Mouse (Mus musculus) CH12.LX (cell line): Measurements from ENCODE around the gene Dhx8. TPM values are rescaled to one million over a fixed set of nuclear protein-coding genes. Genes with fewer than 3 reads are reported as not detected.

Experiments
- DNase-seq: peaks from one replicate; pipeline ENCODE4 v3.0.0-alpha.2; 2013; ENCODE audit errors: extremely low read depth
- H3K27ac ChIP-seq: 2 replicates; pipeline ENCODE4 v1.5.1; 2012; ENCODE audit warnings: low read depth, mild to moderate bottlenecking, control low read depth, moderate library complexity; ENCODE audit not compliant: insufficient read depth
- H3K27me3 ChIP-seq: replicated peaks from 2 replicates; pipeline ENCODE3; 2012; ENCODE audit warnings: inconsistent platforms
- H3K36me3 ChIP-seq, 2 experiments: replicated peaks in 1 of 2; 2 replicates each; pipeline versions ENCODE3 to v1.6.1; 2012; ENCODE audit warnings: inconsistent platforms in 1 of 2, low read length in 1 of 2, mild to moderate bottlenecking in 1 of 2, mixed read lengths in 1 of 2, moderate library complexity in 1 of 2; ENCODE audit not compliant: control insufficient read depth in 1 of 2, insufficient read depth in 1 of 2
- H3K4me1 ChIP-seq, 2 experiments: 2 replicates each; pipeline ENCODE4 v1.6.1; 2012; ENCODE audit warnings: inconsistent platforms in 1 of 2, moderate library complexity in 1 of 2; ENCODE audit not compliant: insufficient read depth in 2 of 2, control insufficient read depth in 1 of 2
- H3K4me2 ChIP-seq: 2 replicates; pipeline ENCODE4 v1.6.1; 2012; ENCODE audit warnings: low read depth, mild to moderate bottlenecking, control low read depth; ENCODE audit not compliant: poor library complexity, insufficient read depth, severe bottlenecking
- H3K4me3 ChIP-seq, 3 experiments: fragments of 150-350 bp in 1 of 3; sonication (generic) in 1 of 3; replicated peaks in 1 of 3; 2 replicates each; pipeline versions ENCODE3 to v1.5.1; 2011 to 2012; ENCODE audit warnings: low read depth in 2 of 3, low read length in 2 of 3, mild to moderate bottlenecking in 2 of 3, moderate library complexity in 2 of 3, control low read depth in 1 of 3, improper control_type of control experiment in 1 of 3, inconsistent platforms in 1 of 3, mixed read lengths in 1 of 3; ENCODE audit not compliant: poor library complexity in 1 of 3
- H3K79me2 ChIP-seq: replicated peaks from 2 replicates; pipeline ENCODE4 v1.6.1; 2012; ENCODE audit warnings: mild to moderate bottlenecking, moderate library complexity; ENCODE audit not compliant: control insufficient read depth, poor library complexity, insufficient read depth, severe bottlenecking; ENCODE audit errors: extremely low read depth
- H3K9ac ChIP-seq: 2 replicates; pipeline ENCODE4 v1.6.1; 2012; ENCODE audit warnings: low read depth, mild to moderate bottlenecking, control low read depth, moderate library complexity; ENCODE audit not compliant: insufficient read depth
- H3K9me3 ChIP-seq: replicated peaks from 2 replicates; pipeline ENCODE3; 2012; ENCODE audit warnings: low read length, inconsistent platforms, mixed read lengths
- BHLHE40 ChIP-seq: IDR thresholded peaks from 2 replicates; pipeline ENCODE4 v1.6.1; 2011; ENCODE audit warnings: mild to moderate bottlenecking, low read depth, low read length, improper control_type of control experiment
- CHD1 ChIP-seq: IDR thresholded peaks from 2 replicates; pipeline ENCODE4 v1.6.1; 2012; ENCODE audit warnings: low read depth, low read length, improper control_type of control experiment, inconsistent platforms
- CHD2 ChIP-seq: IDR thresholded peaks from 2 replicates; pipeline ENCODE4 v1.6.1; 2011; ENCODE audit warnings: low read length, improper control_type of control experiment
- CTCF ChIP-seq, 2 experiments: IDR thresholded peaks in 1 of 2; conservative IDR thresholded peaks in 1 of 2; 2 replicates each; pipeline ENCODE4 v1.5.1; 2011 to 2012; ENCODE audit warnings: low read depth in 2 of 2, low read length in 2 of 2, improper control_type of control experiment in 1 of 2, inconsistent platforms in 1 of 2, mild to moderate bottlenecking in 1 of 2, moderate library complexity in 1 of 2
- ELF1 ChIP-seq: IDR thresholded peaks from 2 replicates; pipeline ENCODE4 v1.6.1; 2014; ENCODE audit warnings: low read depth, mild to moderate bottlenecking, inconsistent platforms, low read length, improper control_type of control experiment
- EP300 ChIP-seq: IDR thresholded peaks from 2 replicates; pipeline ENCODE4 v1.6.1; 2011; ENCODE audit warnings: low read length, improper control_type of control experiment
- ETS1 ChIP-seq: conservative IDR thresholded peaks from 2 replicates; pipeline ENCODE4 v1.6.1; 2012; ENCODE audit warnings: low read depth, mild to moderate bottlenecking, inconsistent platforms, low read length, improper control_type of control experiment, moderate library complexity
- GABPA ChIP-seq: IDR thresholded peaks from 2 replicates; pipeline ENCODE4 v1.6.1; 2012; ENCODE audit warnings: low read depth, low read length, improper control_type of control experiment, inconsistent platforms; ENCODE audit not compliant: insufficient replicate concordance
- HCFC1 ChIP-seq: IDR thresholded peaks from 2 replicates; pipeline ENCODE4 v1.6.1; 2012; ENCODE audit warnings: low read depth, mild to moderate bottlenecking, inconsistent platforms, low read length, improper control_type of control experiment
- IRF4 ChIP-seq: IDR thresholded peaks from 2 replicates; pipeline ENCODE4 v1.6.1; 2014; ENCODE audit warnings: low read depth, mild to moderate bottlenecking, inconsistent platforms, low read length, improper control_type of control experiment
- JUND ChIP-seq: conservative IDR thresholded peaks from 2 replicates; pipeline ENCODE4 v1.6.1; 2011; ENCODE audit warnings: low read depth, low read length, improper control_type of control experiment
- MAFK ChIP-seq: IDR thresholded peaks from 2 replicates; pipeline ENCODE4 v1.6.1; 2011; ENCODE audit warnings: low read length, improper control_type of control experiment; ENCODE audit not compliant: insufficient replicate concordance
- MAX ChIP-seq: IDR thresholded peaks from 2 replicates; pipeline ENCODE4 v1.6.1; 2011; ENCODE audit warnings: low read length, improper control_type of control experiment
- MEF2A ChIP-seq: IDR thresholded peaks from 2 replicates; pipeline ENCODE4 v1.6.1; 2014; ENCODE audit warnings: low read depth, mild to moderate bottlenecking, inconsistent platforms, low read length, improper control_type of control experiment, borderline replicate concordance
- NELFE ChIP-seq: IDR thresholded peaks from 2 replicates; pipeline ENCODE4 v1.6.1; 2011; ENCODE audit warnings: low read depth, low read length, improper control_type of control experiment
- POLR2A ChIP-seq: IDR thresholded peaks from 2 replicates; pipeline ENCODE4 v1.6.1; 2011; ENCODE audit warnings: low read depth, mild to moderate bottlenecking, improper control_type of control experiment, low read length
- SMC3 ChIP-seq: IDR thresholded peaks from 2 replicates; pipeline ENCODE4 v1.6.1; 2011; ENCODE audit warnings: low read depth, low read length, improper control_type of control experiment
- USF1 ChIP-seq: IDR thresholded peaks from 2 replicates; pipeline ENCODE4 v1.6.1; 2014; ENCODE audit warnings: low read depth, mild to moderate bottlenecking, inconsistent platforms, low read length, improper control_type of control experiment
- ZKSCAN1 ChIP-seq: IDR thresholded peaks from 2 replicates; pipeline ENCODE4 v1.6.1; 2012; ENCODE audit warnings: low read depth, inconsistent platforms, low read length, improper control_type of control experiment, borderline replicate concordance
- ZMIZ1 ChIP-seq: IDR thresholded peaks from 2 replicates; pipeline ENCODE4 v1.6.1; 2012; ENCODE audit warnings: low read depth, mild to moderate bottlenecking, inconsistent platforms, low read length, improper control_type of control experiment
- ZNF384 ChIP-seq: IDR thresholded peaks from 2 replicates; pipeline ENCODE4 v1.6.1; 2012; ENCODE audit warnings: low read depth, low read length, improper control_type of control experiment, inconsistent platforms
- dilution Hi-C: fragments of 300-500 bp; cut with MboI; formaldehyde crosslinking; loops from 2 replicates; pipeline ENCODE4 v1.14.3; 2020; ENCODE audit warnings: low sequenced_read_pairs; ENCODE audit not compliant: extremely low pct_unique_long_range_greater_than_20kb, extremely low pct_ligation_motif_present
- in situ Hi-C: fragments of 300-500 bp; cut with MboI; formaldehyde crosslinking; loops from 3 replicates; pipeline ENCODE4 v1.14.3; 2019; ENCODE audit warnings: low sequenced_read_pairs, low pct_ligation_motif_present, low pct_unique_long_range_greater_than_20kb, mixed read lengths
- polyA plus RNA-seq: library from polyadenylated mRNA; unstranded; fragments of >175 nt; gene quantifications from 2 replicates; pipeline ENCODE4 v1.2.1, GENCODE M21; 2012; ENCODE audit warnings: low read depth; ENCODE audit not compliant: insufficient read length
- total RNA-seq, 2 experiments: library from RNA; depleted of rRNA; stranded (reverse); fragments of 300-350 nt in 1 of 2; fragments of >200 nt in 1 of 2; gene quantifications; 2 replicates each; pipeline ENCODE4 v1.2.3; 2012 to 2014

Gene Dhx8
- total and polyA plus RNA-seq, 3 experiments: 24.3 to 61.7 (median 33.4) TPM

DNA sequence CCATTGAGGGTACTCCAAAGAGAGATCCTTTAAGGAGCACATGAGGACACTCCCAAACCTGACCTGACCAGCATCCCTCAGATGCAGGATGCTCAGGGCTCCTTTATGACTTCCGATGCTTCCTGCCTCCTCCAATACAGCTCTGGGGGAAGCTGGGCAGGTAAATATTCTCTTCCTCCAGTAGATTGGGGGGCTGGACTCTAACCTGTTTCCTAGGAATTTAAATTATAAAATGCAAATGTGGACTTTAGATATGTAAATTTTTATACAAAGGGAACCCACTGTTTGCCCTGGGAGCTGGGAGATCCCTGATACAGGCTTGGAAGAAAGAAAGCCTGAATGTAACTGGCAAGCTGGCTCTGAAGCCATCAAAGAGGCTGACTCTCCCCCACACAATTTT, 54.7 kb downstream of the Dhx8 start:
- Histone ChIP-seq H3K27ac (no peak overlapping the region), H3K79me2 (no peaks in the 10 kb centered on the region), H3K4me2 (no peak overlapping the region), H3K4me3 (no peak overlapping the region), H3K9ac (no peak overlapping the region), H3K9me3 (no peaks in the 10 kb centered on the region), H3K36me3 (no peaks in the 10 kb centered on the region), H3K27me3 (peaks cover 65% of the 10 kb centered on the region), H3K4me1 (peaks cover 4 to 21% of the 10 kb centered on the region in 2 experiments; a peak in 2 of 4 replicates)
- dilution Hi-C loops (no loop called here), in situ Hi-C loops (no loop called here)
- DNase-seq: no peak
- no peak for TF ChIP-seq NELFE
- no peak for TF ChIP-seq MAX
- no peak for TF ChIP-seq USF1
- no peak for TF ChIP-seq ELF1
- no peak for TF ChIP-seq ZMIZ1
- no peak for TF ChIP-seq SMC3
- TF ChIP-seq GABPA: no peak
- no peak for TF ChIP-seq JUND
- TF ChIP-seq IRF4: no peak
- no peak for TF ChIP-seq ZNF384
- no peak for TF ChIP-seq POLR2A
- no peak for TF ChIP-seq MEF2A
- TF ChIP-seq ETS1: no peak
- no peak for TF ChIP-seq MAFK
- TF ChIP-seq, all 38 proteins: peak for 0

DNA sequence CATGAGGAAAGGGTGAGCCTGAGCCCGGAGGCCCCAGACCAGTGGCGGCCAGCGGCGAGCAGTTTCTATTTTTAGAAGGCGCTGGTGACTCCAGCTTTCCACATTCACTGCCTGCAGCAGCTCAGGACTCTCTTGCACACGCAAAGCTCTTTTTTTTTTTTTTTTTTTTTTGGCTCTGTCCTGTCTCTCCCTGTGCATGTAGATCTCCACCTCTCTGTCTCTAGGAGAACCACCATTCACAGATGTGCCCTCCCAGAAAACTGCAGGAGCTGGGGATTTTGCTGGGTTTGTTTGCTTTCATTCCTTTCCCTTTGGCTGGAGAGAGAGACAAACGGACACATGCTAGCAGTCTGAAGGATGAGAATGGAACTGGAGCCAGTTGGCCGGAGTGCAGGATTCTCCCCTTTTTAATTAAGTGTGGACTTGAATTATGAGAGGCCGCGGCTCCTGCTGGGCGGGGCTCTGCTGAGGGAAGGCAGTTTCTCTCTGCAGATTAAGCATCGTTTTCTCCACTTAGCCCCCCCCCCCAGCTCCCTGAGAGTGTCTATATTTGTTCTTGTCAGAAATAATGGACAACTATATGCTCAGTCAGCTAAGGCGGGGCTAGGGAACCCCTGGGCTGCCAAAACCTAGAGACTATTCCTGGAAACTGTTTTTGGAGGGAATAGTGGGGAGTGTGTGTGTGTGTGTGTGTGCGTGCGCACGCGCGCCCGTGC, 58.2 kb downstream of the Dhx8 start:
- TF ChIP-seq HCFC1: no peak
- peak; percentile 90 for TF ChIP-seq MEF2A
- no peak for TF ChIP-seq CHD2
- no peak for TF ChIP-seq POLR2A
- TF ChIP-seq ZNF384: peak; percentile 85
- no peak for TF ChIP-seq ZKSCAN1
- no peak for TF ChIP-seq JUND
- TF ChIP-seq CTCF (conservative IDR thresholded peaks at IDR 0.05 in 1 of 2, IDR thresholded peaks at IDR 0.05 in 1 of 2; ENCODE audit: low read depth in 2 of 2, low read length in 2 of 2): no peak
- TF ChIP-seq CHD1: no peak
- TF ChIP-seq ELF1: no peak
- peak; percentile 18; the same call in 1 of the 2 replicates for TF ChIP-seq EP300
- TF ChIP-seq BHLHE40: peak; percentile 40; the same call in 1 of the 2 replicates
- dilution Hi-C loops (no loop called here), in situ Hi-C loops (no loop called here)
- peaks cover 2% of the 10 kb centered on the region for H3K9me3 ChIP-seq
- no peak for DNase-seq
- peaks cover 49% of the 10 kb centered on the region for H3K27me3 ChIP-seq
- H3K9ac ChIP-seq: no peak overlapping the region
- no peaks in the 10 kb centered on the region for H3K36me3 ChIP-seq
- no peak overlapping the region for H3K4me3 ChIP-seq
- peak overlapping the region; percentile 18; the same call in 1 of the 2 replicates for H3K4me2 ChIP-seq
- H3K79me2 ChIP-seq: no peaks in the 10 kb centered on the region
- H3K27ac ChIP-seq: no peak overlapping the region
- H3K4me1 ChIP-seq: peaks cover 3 to 11% of the 10 kb centered on the region in 2 experiments; a peak in 2 of 4 replicates
